Mouse (Mus musculus) cortical plate, adult 2 months (tissue): ENCODE data around the gene Vipr1.

Experiments used
- CTCF ChIP-seq: fragments of 200-500 bp; IDR thresholded peaks from 2 replicates; pipeline ENCODE4 v1.5.1; 2011; ENCODE audit warnings: mild to moderate bottlenecking, control low read depth, low read length; ENCODE audit not compliant: insufficient read depth; ENCODE audit errors: extremely low read depth
- POLR2A ChIP-seq: fragments of 200-500 bp; IDR thresholded peaks from 2 replicates; pipeline ENCODE4 v1.6.1; 2011; ENCODE audit warnings: mild to moderate bottlenecking, low read length, control low read depth; ENCODE audit not compliant: insufficient read depth; ENCODE audit errors: extremely low read depth

GRCm38 (mm10) chr9:121656322-121656721 lies 13.8 kb downstream of the Vipr1 start:
- TF ChIP-seq CTCF (no peak), POLR2A (no peak)
